Mouse (Mus musculus) E14TG2a.4 (cell line): ENCODE measurements around the gene Gm15737.

ENCODE experiments used
- CTCF ChIP-seq: conservative IDR thresholded peaks from 2 replicates; pipeline ENCODE4 v1.5.1; 2014; ENCODE audit warnings: low read length
- NANOG ChIP-seq: IDR thresholded peaks from 2 replicates; pipeline ENCODE4 v1.6.1; 2014; ENCODE audit warnings: borderline replicate concordance, low read length, mixed read lengths
- POU5F1 ChIP-seq: IDR thresholded peaks from 2 replicates; pipeline ENCODE4 v1.6.1; 2014; ENCODE audit warnings: low read length, borderline replicate concordance

DNA sequence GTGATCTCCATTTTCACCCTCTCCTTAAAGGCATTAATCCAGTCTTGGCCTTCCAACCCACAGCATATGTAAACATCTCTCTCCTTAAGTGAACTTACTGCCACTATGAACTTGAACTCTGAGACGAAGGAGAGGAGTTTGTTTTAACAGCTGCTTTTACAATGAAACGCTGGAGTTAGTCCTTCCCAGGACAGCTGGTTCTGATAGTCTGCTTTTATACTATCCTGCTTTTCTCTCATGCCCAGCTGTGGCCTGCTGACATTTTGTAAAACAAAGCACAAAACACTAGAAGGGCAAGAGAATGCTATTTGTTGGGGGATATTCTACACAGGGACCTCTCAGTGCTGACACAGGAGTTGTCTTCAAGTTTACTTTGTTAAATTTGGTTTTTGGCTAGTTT, 27.2 kb upstream of the Gm15737 start:
- TF ChIP-seq CTCF (no peak), POU5F1 (no peak), NANOG (no peak)
